8 mouse cellular contexts compared by ENCODE assay signal in genomic region chr11:106919612-106920550, GRCm38 (mm10). TPM values are rescaled to one million over a fixed set of nuclear protein-coding genes. Genes with fewer than 3 reads are reported as not detected.
DNase-seq lines count a peak whose midpoint lies in the region; ATAC-seq and TF ChIP-seq lines count a peak whose summit lies in the region.

No protein-coding gene starts in this region.

- peak overlapping the region; percentile 90 for H3K4me3 ChIP-seq in hindbrain, embryonic 14.5 days (replicated peaks; ENCODE audit: low read length)
- H3K4me3 ChIP-seq in left cerebral cortex, adult 2 months = peak overlapping the region; percentile 97
- H3K4me3 ChIP-seq in megakaryocyte, embryonic 14.5 days (replicated peaks) = peak overlapping the region; percentile 97

- H3K4me1 ChIP-seq in hindbrain, embryonic 14.5 days (replicated peaks; ENCODE audit: control insufficient read depth, insufficient read depth, low read length) = peaks cover 20% of the 10 kb centered on the region
- peaks cover 38% of the 10 kb centered on the region for H3K4me1 ChIP-seq in megakaryocyte, embryonic 14.5 days

- peak; percentile 37 for DNase-seq in MN1 (ENCODE audit: low spot score)
- DNase-seq in cerebellum, adult 9-10 months = peak; percentile 54
- DNase-seq in frontal cortex, postnatal 14 days (ENCODE audit: low spot score in 2 of 2) = peak; percentile 23 to 28
- DNase-seq in hindbrain, embryonic 14.5 days (ENCODE audit: low spot score) = no peak
- peak; percentile 37 to 41 for DNase-seq in left cerebral cortex, adult 2 months (ENCODE audit: extremely low spot score in 1 of 2, low spot score in 2 of 2)
- peak; percentile 32 for DNase-seq in right cerebral cortex, postnatal 14 days
- DNase-seq in urinary bladder, postnatal 25 days (ENCODE audit: low spot score) = peak; percentile 50

- H3K27ac ChIP-seq in hindbrain, embryonic 14.5 days = peak overlapping the region; percentile 96
- H3K27ac ChIP-seq in left cerebral cortex, adult 2 months = peak overlapping the region; percentile 96

- H3K36me3 ChIP-seq in hindbrain, embryonic 14.5 days (replicated peaks; ENCODE audit: control insufficient read depth, insufficient read depth) = no peaks in the 10 kb centered on the region
- H3K36me3 ChIP-seq in megakaryocyte, embryonic 14.5 days (replicated peaks; ENCODE audit: low read length) = no peaks in the 10 kb centered on the region

- no peak for TF ChIP-seq CTCF in left cerebral cortex, adult 2 months (IDR thresholded peaks at IDR 0.05)

- peak; percentile 87 for ATAC-seq in hindbrain, embryonic 14.5 days (ENCODE audit: low FRiP score)

- intact Hi-C loops in left cerebral cortex, adult 2 months (cut with DNase I) = loop anchor here (2.0 kb wide), 1 partner anchor 131 kb away; the partner anchor contains the start of genes Cep95 and Ddx5

- under 1% methylated on average over 70 of the region's 87 CpGs for whole genome bisulfite sequencing in hindbrain, embryonic 14.5 days

- no peaks in the 10 kb centered on the region for H3K9me3 ChIP-seq in hindbrain, embryonic 14.5 days (ENCODE audit: control insufficient read depth, low read length)
- no peaks in the 10 kb centered on the region for H3K9me3 ChIP-seq in megakaryocyte, embryonic 14.5 days

- H3K4me2 ChIP-seq in hindbrain, embryonic 14.5 days (replicated peaks) = peak overlapping the region; percentile 69

- peak overlapping the region; percentile 92 for H3K9ac ChIP-seq in hindbrain, embryonic 14.5 days

- H3K27me3 ChIP-seq in hindbrain, embryonic 14.5 days (ENCODE audit: control insufficient read depth, insufficient read depth, low read length) = no peaks in the 10 kb centered on the region
- H3K27me3 ChIP-seq in megakaryocyte, embryonic 14.5 days (replicated peaks) = no peaks in the 10 kb centered on the region

RNA-seq across cellular contexts. Expression of gene Smurf2, which starts 0.6 kb away (rescaled TPM):
- 18.7 and 18.8 TPM in 2 replicates for polyA plus RNA-seq in hindbrain, embryonic 14.5 days (2014; fragmentation: Nextera tagmentation; extraction: Ambion mirVana)
- total RNA-seq in left cerebral cortex, adult 2 months (2021) = 10 to 100 TPM; 25.7 to 28.3 TPM
- polyA plus RNA-seq in megakaryocyte, embryonic 14.5 days (2012; ENCODE audit: insufficient read depth, low replicate concordance) = 1.0 and 2.7 TPM in 2 replicates
